Mouse (Mus musculus): ENCODE data around the gene Psmd9.

GRCm38 (mm10) chr5:123229296-123229695 is 60.1 kb downstream of the Psmd9 start:
- TF ChIP-seq MAFK (IDR thresholded peaks at IDR 0.05; ENCODE audit: insufficient read depth, low read depth, low read length) (no peak), ZNF384 (IDR thresholded peaks at IDR 0.05; ENCODE audit: low read depth, low read length) (no peak)
